Comparison of ENCODE assay signal across 7 mouse cellular contexts in the genomic region with DNA sequence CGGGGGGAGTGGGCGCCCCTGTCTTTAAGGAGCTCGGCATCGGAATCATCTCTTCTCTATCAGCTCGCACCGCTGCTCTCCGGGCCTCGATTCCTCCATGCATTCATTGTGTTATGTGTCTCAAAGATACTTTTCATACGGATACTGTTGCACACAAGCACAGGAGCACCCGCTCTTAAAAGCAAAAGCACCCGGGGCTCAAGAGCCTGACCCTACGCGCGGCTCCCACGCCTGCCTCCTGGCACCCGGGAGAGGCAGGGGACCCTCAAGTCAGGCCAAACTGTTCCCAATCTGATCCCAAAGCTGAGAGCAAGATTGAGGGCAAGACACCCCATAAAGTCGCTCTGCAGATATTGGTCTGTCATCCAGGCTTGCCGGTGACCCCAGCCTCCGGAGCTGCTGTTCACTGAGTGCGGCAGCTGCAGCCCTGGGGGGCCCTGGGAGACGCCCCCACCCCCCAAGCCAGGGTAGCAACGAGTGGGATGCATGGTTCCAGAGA. TPM values are rescaled to one million over a fixed set of nuclear protein-coding genes. Genes with fewer than 3 reads are reported as not detected.
DNase-seq lines count a peak whose midpoint lies in the region; ATAC-seq lines count a peak whose summit lies in the region.

No protein-coding gene starts in this region.

- H3K9me3 ChIP-seq in megakaryocyte, embryonic 14.5 days, result no peaks in the 10 kb centered on the region
- H3K9me3 ChIP-seq in embryonic facial prominence, embryonic 10.5 days, result no peaks in the 10 kb centered on the region
- H3K9me3 ChIP-seq in hindbrain, embryonic 10.5 days, result no peaks in the 10 kb centered on the region

- H3K4me1 ChIP-seq in megakaryocyte, embryonic 14.5 days, result peaks cover 17% of the 10 kb centered on the region
- H3K4me1 ChIP-seq in embryonic facial prominence, embryonic 10.5 days, result peaks cover 51% of the 10 kb centered on the region
- H3K4me1 ChIP-seq in hindbrain, embryonic 10.5 days (replicated peaks), result peaks cover 59% of the 10 kb centered on the region

- peaks cover 17% of the 10 kb centered on the region for H3K27me3 ChIP-seq in megakaryocyte, embryonic 14.5 days (replicated peaks)
- H3K27me3 ChIP-seq in embryonic facial prominence, embryonic 10.5 days (replicated peaks; ENCODE audit: low read depth, poor library complexity, severe bottlenecking), result no peaks in the 10 kb centered on the region
- H3K27me3 ChIP-seq in hindbrain, embryonic 10.5 days (ENCODE audit: insufficient read depth, poor library complexity, severe bottlenecking), result no peaks in the 10 kb centered on the region

- H3K27ac ChIP-seq in embryonic facial prominence, embryonic 10.5 days (replicated peaks), result peak overlapping the region; percentile 88
- H3K27ac ChIP-seq in hindbrain, embryonic 10.5 days, result peak overlapping the region; percentile 90

- no peaks in the 10 kb centered on the region for H3K36me3 ChIP-seq in megakaryocyte, embryonic 14.5 days (replicated peaks; ENCODE audit: low read length)
- H3K36me3 ChIP-seq in embryonic facial prominence, embryonic 10.5 days (replicated peaks), result no peaks in the 10 kb centered on the region
- no peaks in the 10 kb centered on the region for H3K36me3 ChIP-seq in hindbrain, embryonic 10.5 days

- under 1% methylated on average over 22 of the region's 22 CpGs for WGBS in embryonic facial prominence, embryonic 10.5 days
- WGBS in hindbrain, embryonic 10.5 days, result under 1% methylated on average over 22 of the region's 22 CpGs

- peak overlapping the region; percentile 38 for H3K4me3 ChIP-seq in megakaryocyte, embryonic 14.5 days (replicated peaks)
- peak overlapping the region; percentile 88 for H3K4me3 ChIP-seq in embryonic facial prominence, embryonic 10.5 days
- peak overlapping the region; percentile 77 for H3K4me3 ChIP-seq in hindbrain, embryonic 10.5 days

- no peak for ATAC-seq in megakaryocyte, adult 5-6 weeks (ENCODE audit: poor library complexity, severe bottlenecking)
- no peak for ATAC-seq in megakaryocyte progenitor cell, adult 5-6 weeks (replicated peaks; ENCODE audit: poor library complexity)

- DNase-seq in embryonic facial prominence, embryonic 10.5 days (ENCODE audit: low spot score), result no peak
- DNase-seq in hindbrain, embryonic 10.5 days (ENCODE audit: low spot score), result no peak
- DNase-seq in layer of hippocampus, postnatal 36 days, result peak; percentile 10 to 19
- DNase-seq in naive thymus-derived CD4-positive, alpha-beta T cell, adult 2 months (ENCODE audit: low read depth), result peak; percentile 31

RNA-seq across cellular contexts. Expression of gene Stx16, which starts 1.0 kb away (rescaled TPM):
- 13.6 and 41.1 TPM in 2 replicates for polyA plus RNA-seq in megakaryocyte, embryonic 14.5 days (2012; ENCODE audit: insufficient read depth, low replicate concordance)
- total RNA-seq in megakaryocyte, adult 5-6 weeks (2015), result 28.8 and 33.8 TPM in 2 replicates
- total RNA-seq in megakaryocyte, adult 5-6 weeks (2017), result 30.4 and 31.0 TPM in 2 replicates
- polyA plus RNA-seq in embryonic facial prominence, embryonic 10.5 days (2016; fragmentation: Nextera tagmentation; extraction: Ambion mirVana), result 10.6 and 11.2 TPM in 2 replicates
- 8.3 and 9.1 TPM in 2 replicates for polyA plus RNA-seq in hindbrain, embryonic 10.5 days (2016; fragmentation: Nextera tagmentation; extraction: Ambion mirVana)
- 10 to 100 TPM; 65.2 to 67.0 TPM for total RNA-seq in layer of hippocampus, postnatal 36 days (2021)
- total RNA-seq in megakaryocyte progenitor cell, adult 5-6 weeks (2015), result 26.6 and 29.2 TPM in 2 replicates
- total RNA-seq in megakaryocyte progenitor cell, adult 5-6 weeks (2017), result 19.8 and 30.1 TPM in 2 replicates

RNA-seq across cellular contexts. Expression of gene Npepl1, which starts 35.0 kb away (rescaled TPM):
- polyA plus RNA-seq in megakaryocyte, embryonic 14.5 days (2012; ENCODE audit: insufficient read depth, low replicate concordance), result 121 and 165 TPM in 2 replicates
- 21.3 and 23.1 TPM in 2 replicates for total RNA-seq in megakaryocyte, adult 5-6 weeks (2015)
- 16.7 and 17.0 TPM in 2 replicates for total RNA-seq in megakaryocyte, adult 5-6 weeks (2017)
- polyA plus RNA-seq in embryonic facial prominence, embryonic 10.5 days (2016; fragmentation: Nextera tagmentation; extraction: Ambion mirVana), result 38.4 and 40.5 TPM in 2 replicates
- 35.0 and 37.6 TPM in 2 replicates for polyA plus RNA-seq in hindbrain, embryonic 10.5 days (2016; fragmentation: Nextera tagmentation; extraction: Ambion mirVana)
- total RNA-seq in layer of hippocampus, postnatal 36 days (2021), result 10 to 100 TPM in 1 of 2 experiments, 1 to 10 TPM in 1; 9.9 to 10.2 TPM
- 46.8 and 49.6 TPM in 2 replicates for total RNA-seq in megakaryocyte progenitor cell, adult 5-6 weeks (2015)
- total RNA-seq in megakaryocyte progenitor cell, adult 5-6 weeks (2017), result 28.2 and 31.7 TPM in 2 replicates

Comparison
In these comparisons a context has a peak if more than half of its experiments do, and no peak if none do; other contexts are left out.
1. H3K4me3 ChIP-seq: peak in every context shown above with its lines; median percentile 88 in embryonic facial prominence, embryonic 10.5 days; 77 in hindbrain, embryonic 10.5 days; 38 in megakaryocyte, embryonic 14.5 days.
2. DNase-seq: peak in layer of hippocampus, postnatal 36 days (2 of 2) and naive thymus-derived CD4-positive, alpha-beta T cell, adult 2 months (single experiment); none in embryonic facial prominence, embryonic 10.5 days (single experiment) and hindbrain, embryonic 10.5 days (single experiment).